Mouse (Mus musculus) erythroblast, embryonic 14.5 days (primary cell): ENCODE data around the gene Smc3. TPM values are rescaled to one million over a fixed set of nuclear protein-coding genes. Genes with fewer than 3 reads are reported as not detected.

ENCODE experiments used
- H3K27me3 ChIP-seq: 2 replicates; pipeline ENCODE4 v1.6.1; 2012; ENCODE audit warnings: inconsistent platforms; ENCODE audit not compliant: control insufficient read depth
- H3K36me3 ChIP-seq: 2 replicates; pipeline ENCODE4 v1.6.1; 2012; ENCODE audit warnings: mild to moderate bottlenecking, inconsistent platforms; ENCODE audit not compliant: control insufficient read depth
- H3K4me1 ChIP-seq: 2 replicates; pipeline ENCODE4 v1.6.1; 2012; ENCODE audit warnings: inconsistent platforms; ENCODE audit not compliant: control insufficient read depth
- H3K4me3 ChIP-seq: replicated peaks from 2 replicates; pipeline ENCODE3; 2012; ENCODE audit warnings: moderate library complexity, mild to moderate bottlenecking, inconsistent platforms
- H3K9me3 ChIP-seq: 2 replicates; pipeline ENCODE4 v1.6.1; 2012; ENCODE audit warnings: low read length, inconsistent platforms, mixed read lengths; ENCODE audit not compliant: control insufficient read depth
- GATA1 ChIP-seq: IDR thresholded peaks from 2 replicates; pipeline ENCODE4 v1.6.1; 2012; ENCODE audit warnings: low read length, inconsistent platforms, mixed read lengths
- TAL1 ChIP-seq: IDR thresholded peaks from 3 replicates; pipeline ENCODE4 v1.6.1; 2012; ENCODE audit warnings: low read length, inconsistent platforms, mixed read lengths
- polyA plus RNA-seq: library from polyadenylated mRNA; stranded (reverse); fragments of >175 nt; gene quantifications from 2 replicates; pipeline ENCODE4 v1.2.3, GENCODE M21; 2012

Smc3 gene
- polyA plus RNA-seq, 1 experiment = 3.6 TPM

DNA sequence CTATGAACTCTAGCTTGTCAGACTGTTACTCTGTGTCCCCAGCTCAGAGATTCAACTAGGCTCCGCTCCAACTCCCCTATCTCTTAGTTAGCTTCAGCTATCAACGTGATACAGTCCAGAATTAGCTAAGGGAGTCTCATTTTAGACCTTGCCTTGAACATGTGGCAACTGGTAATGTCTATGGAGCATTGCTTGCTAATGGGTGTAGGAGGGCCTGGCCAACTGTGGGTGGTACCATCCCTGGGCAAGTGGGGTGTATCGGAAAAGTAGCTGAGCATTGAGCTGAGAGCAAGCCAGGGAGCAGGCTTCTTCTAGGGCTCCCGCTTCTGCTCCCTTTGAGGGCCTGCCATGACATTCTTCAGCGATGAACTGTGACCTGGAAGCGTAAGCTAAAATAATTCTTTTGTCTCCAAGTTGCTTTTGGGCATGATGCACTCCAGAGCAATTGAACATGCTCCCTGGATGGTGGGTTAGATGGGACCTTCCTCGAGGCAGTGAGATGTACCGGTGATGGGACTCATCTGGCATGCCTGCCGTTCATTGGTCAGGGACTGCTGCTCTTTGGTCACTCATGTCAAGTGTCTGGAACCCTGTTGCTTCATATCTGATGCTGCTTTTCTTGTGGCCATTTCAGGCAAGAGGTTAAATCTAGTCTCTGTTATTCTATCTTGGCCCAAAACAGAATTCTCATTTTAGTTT, 60.7 kb downstream of the Smc3 start:
- H3K4me3 ChIP-seq = no peak overlapping the region
- no peaks in the 10 kb centered on the region for H3K36me3 ChIP-seq
- no peaks in the 10 kb centered on the region for H3K9me3 ChIP-seq
- peaks cover 2% of the 10 kb centered on the region; the same call in 1 of the 2 replicates for H3K27me3 ChIP-seq
- TF ChIP-seq TAL1 (no peak), GATA1 (no peak)
- H3K4me1 ChIP-seq = no peaks in the 10 kb centered on the region

DNA sequence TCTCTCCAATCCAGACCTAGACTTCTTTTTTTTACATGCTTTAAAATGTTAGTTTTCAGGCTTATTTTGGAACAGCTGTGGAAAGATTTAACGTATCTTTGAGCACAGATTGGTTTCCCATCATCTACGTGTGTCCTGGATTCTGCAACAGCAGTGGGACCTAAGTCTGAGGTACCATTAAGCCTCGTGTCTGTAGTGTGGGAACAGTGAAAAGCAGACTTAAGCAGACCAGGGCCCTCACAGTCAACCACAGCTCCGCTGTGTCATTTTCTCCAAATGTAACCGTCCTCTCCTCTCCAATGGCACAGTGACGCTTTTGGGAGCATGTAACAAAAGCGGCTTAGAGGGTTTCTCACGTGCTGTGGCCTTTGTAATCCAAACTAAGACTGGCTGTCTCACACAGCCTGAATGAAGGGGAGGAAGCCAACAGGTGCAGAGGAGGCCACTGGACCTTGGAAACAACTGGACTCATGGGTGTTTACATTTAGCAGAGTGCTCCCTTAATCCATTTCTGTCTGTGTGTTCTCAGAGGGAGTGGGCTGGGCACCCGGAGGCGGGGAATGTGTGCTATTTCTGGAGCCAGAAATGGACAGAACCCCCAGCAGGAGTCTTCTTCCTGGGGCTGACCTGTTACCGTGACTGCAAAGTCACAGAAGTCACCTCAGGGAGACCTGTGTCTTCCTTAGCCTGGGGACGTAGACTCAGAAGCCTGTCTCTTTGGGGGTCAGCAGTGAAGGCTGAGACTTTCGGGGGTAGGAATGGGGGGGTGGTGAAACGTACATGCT, 61.9 kb downstream of the Smc3 start:
- no peaks in the 10 kb centered on the region for H3K9me3 ChIP-seq
- H3K36me3 ChIP-seq = no peaks in the 10 kb centered on the region
- TF ChIP-seq GATA1 (no peak), TAL1 (no peak)
- peaks cover 2% of the 10 kb centered on the region; the same call in 1 of the 2 replicates for H3K27me3 ChIP-seq
- no peaks in the 10 kb centered on the region for H3K4me1 ChIP-seq
- no peak overlapping the region for H3K4me3 ChIP-seq

DNA sequence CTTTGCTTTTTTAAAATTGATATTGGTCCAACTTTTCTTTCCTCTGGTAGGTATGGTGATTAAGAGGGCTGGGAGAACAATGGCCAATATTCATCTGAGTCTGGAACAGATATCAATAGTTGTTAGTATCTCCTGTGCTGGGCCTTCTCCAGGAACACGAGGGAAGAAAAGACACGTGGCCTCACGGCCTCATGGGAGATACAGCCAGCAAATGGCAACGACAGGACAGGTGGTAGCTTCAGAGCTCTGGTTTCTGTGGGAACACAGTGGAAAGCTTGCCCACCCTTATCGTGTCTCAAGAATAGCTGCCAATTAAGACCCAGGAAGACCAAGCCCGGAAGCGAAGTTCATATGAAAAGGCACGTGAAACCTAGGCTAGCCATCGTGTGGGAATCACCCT, 64.6 kb downstream of the Smc3 start:
- Histone ChIP-seq H3K4me3 (no peak overlapping the region), H3K4me1 (no peaks in the 10 kb centered on the region), H3K27me3 (no peaks in the 10 kb centered on the region), H3K9me3 (no peaks in the 10 kb centered on the region), H3K36me3 (no peaks in the 10 kb centered on the region)
- TF ChIP-seq GATA1 = no peak
- TF ChIP-seq TAL1 = no peak

DNA sequence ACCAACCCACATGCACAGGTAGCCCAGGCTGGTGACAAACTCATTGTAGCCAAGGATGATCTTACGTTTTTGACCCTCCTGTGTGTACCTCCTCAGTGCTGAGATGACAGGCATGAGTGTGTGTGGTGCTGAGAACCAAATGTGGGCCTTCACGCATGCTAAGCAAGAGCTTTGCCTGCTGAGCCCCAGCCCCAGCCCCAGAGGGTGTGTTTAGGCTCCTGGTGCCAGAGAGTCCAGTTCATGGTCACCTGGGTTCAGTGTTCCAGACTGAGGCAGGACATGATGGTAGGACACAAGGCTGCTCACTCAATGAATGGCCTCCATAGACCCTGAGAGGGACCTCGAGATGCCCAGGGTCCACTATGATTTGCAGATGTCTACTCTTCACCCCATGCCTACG, 65.2 kb downstream of the Smc3 start:
- no peaks in the 10 kb centered on the region for H3K36me3 ChIP-seq
- TF ChIP-seq GATA1 = no peak
- no peak for TF ChIP-seq TAL1

DNA sequence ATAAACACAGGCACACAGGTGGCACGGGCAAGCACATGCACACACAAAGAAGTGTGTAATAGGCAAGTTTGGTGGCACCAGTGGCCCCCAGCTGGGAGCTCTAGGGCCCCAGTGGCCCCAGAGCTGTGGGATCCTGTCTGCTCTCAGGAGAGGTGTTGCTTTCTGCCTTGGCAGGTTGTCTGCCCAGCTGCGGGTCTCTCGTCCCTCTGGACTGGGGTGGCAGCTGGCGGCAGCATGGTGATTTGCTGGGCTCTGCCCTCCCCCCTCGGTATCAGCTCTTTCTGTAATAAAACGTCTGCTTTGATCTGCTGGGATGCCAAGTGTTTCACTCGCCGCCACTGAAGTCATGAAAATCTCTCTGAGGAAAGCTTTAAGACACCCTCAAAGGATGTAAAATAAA, 66.5 kb downstream of the Smc3 start:
- TF ChIP-seq GATA1 (no peak), TAL1 (no peak)
- no peaks in the 10 kb centered on the region for H3K36me3 ChIP-seq

More for the DNA sequence above, 65.2 kb downstream of the Smc3 start:
- no peaks in the 10 kb centered on the region for H3K9me3 ChIP-seq
- no peaks in the 10 kb centered on the region for H3K4me1 ChIP-seq
- H3K4me3 ChIP-seq = no peak overlapping the region
- H3K27me3 ChIP-seq = no peaks in the 10 kb centered on the region

DNA sequence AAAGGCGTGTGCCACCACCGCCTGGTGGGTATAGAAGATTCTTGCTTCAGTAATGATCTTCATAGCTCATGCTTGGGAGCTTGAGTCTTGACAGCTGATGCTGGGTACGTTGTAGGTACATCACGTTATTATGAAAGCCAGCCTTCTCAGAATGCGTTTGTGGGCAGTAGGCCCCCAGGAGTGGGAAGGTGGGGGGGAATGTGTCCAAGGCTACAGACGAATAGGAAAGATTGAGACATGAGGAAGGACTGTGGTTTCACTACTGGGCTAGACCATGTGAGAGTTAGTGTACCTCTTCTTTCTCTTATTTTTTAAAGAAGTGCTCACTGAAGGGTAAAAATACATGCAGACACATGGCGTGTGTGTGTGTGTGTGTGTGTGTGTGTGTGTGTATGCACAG, 68.6 kb downstream of the Smc3 start:
- H3K9me3 ChIP-seq = no peaks in the 10 kb centered on the region
- no peak for TF ChIP-seq TAL1
- no peak for TF ChIP-seq GATA1
- H3K27me3 ChIP-seq = peaks cover 18% of the 10 kb centered on the region
- H3K36me3 ChIP-seq = no peaks in the 10 kb centered on the region
- H3K4me3 ChIP-seq = no peak overlapping the region
- H3K4me1 ChIP-seq = no peaks in the 10 kb centered on the region

More for the DNA sequence above, 66.5 kb downstream of the Smc3 start:
- no peak overlapping the region for H3K4me3 ChIP-seq
- H3K27me3 ChIP-seq = peaks cover 11% of the 10 kb centered on the region
- H3K9me3 ChIP-seq = no peaks in the 10 kb centered on the region
- no peaks in the 10 kb centered on the region for H3K4me1 ChIP-seq

DNA sequence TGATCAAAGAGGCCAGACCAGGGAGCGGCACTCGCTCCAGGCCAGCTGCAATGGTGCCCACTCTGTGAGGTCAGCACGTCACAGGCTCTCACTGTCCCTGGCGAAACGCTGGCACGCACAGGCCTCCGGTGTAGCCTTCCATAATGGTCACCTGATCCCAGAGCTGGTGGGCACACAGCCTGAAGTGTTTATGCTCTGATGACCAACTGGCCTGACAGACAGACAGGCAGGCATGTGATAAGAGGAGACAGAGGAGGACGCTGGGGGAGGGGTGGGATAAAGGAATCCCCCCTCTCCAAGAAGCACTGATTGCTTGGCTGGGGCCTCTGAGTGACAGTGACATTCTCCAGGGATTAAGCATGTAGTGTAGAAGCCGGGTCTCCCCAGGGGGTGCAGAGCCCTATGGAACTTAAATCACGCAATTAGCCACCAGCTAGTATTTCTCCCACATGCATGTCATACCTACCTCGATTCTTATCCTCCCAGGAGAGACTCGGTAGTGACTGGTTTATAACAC, 70.5 kb downstream of the Smc3 start:
- Histone ChIP-seq H3K27me3 (peaks cover 36% of the 10 kb centered on the region), H3K4me3 (no peak overlapping the region)
- no peak for TF ChIP-seq GATA1
- TF ChIP-seq TAL1 = no peak

DNA sequence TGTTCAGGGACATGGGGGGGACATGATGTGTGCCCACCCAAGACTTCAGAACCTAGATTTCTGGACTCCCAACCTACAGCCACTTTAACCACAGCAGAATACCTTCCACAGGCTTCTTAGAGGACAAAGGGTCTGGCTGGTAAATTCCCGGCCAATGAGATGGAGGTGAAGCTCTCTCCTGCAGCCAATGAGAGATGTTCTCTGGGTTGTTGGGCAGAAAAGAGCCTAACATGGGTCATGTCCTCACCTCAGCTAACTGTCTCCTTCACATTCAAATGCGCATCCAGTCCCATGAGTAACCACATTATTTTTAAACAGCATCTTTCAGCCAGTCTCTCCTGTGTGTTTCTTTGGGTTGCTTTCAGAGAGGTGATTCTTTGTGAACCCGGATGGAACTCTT, 71.2 kb downstream of the Smc3 start:
- Histone ChIP-seq H3K9me3 (no peaks in the 10 kb centered on the region), H3K27me3 (peaks cover 44% of the 10 kb centered on the region), H3K36me3 (no peaks in the 10 kb centered on the region), H3K4me3 (no peak overlapping the region), H3K4me1 (no peaks in the 10 kb centered on the region)
- TF ChIP-seq GATA1 (no peak), TAL1 (no peak)

More for the DNA sequence above, 70.5 kb downstream of the Smc3 start:
- H3K4me1 ChIP-seq = no peaks in the 10 kb centered on the region
- H3K36me3 ChIP-seq = no peaks in the 10 kb centered on the region
- no peaks in the 10 kb centered on the region for H3K9me3 ChIP-seq

DNA sequence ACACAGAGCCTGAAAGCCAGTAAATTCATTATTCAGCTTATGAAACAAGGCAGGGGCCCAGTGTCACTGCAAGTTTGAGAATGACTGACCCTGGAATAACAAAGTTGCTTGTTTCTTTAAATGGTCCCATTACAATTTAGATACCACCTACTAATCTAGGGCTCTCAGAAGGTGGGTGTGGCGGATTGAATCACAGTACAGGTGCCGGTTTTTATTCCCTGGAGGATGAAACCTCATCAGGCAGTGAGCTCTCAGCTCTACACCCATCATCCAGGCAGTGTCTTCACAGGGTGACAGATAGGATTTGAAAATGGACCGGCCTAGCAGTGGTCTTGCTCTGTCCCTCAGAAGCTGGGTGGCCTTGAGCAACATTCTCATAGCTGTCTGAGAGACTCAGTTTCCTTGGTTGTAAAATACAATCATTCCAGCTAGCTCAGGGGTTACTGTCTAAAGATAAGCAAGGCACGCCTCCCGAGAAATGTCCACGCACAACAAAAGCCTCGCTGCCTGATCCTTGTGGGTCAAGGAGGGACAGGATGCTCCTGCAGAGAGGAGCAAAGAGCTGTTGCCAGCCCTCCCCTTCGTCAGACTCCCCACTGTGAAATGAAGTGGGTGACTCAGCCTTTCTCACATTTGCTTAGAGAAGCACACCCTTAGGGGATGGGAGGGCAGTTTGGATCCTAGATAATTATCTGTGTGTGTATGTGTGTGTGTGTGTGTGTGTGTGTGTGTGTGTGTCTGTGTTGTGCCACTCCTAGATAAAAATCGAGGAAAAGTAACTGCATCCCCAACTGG, 74.1 kb downstream of the Smc3 start:
- no peak for TF ChIP-seq TAL1
- TF ChIP-seq GATA1 = no peak
- Histone ChIP-seq H3K27me3 (peaks cover 73% of the 10 kb centered on the region), H3K9me3 (peaks cover 8% of the 10 kb centered on the region; the same call in 1 of the 2 replicates), H3K36me3 (no peaks in the 10 kb centered on the region), H3K4me3 (no peak overlapping the region), H3K4me1 (no peaks in the 10 kb centered on the region)
